Mouse (Mus musculus): ENCODE results near the gene Amz1.

- no peak for TF ChIP-seq CTCF (IDR thresholded peaks at IDR 0.05; ENCODE audit: extremely low read depth, insufficient read depth, low read length)
- peak; percentile 57 for TF ChIP-seq POLR2A (IDR thresholded peaks at IDR 0.05; ENCODE audit: extremely low read depth, insufficient read depth, low read length)
Measured at GRCm38 (mm10) chr5:140702103-140702513, 21.8 kb upstream of the Amz1 start, which contains the start of gene Iqce.

Measured in cortical plate, adult 2 months (tissue).